8 mouse cellular contexts compared by ENCODE assay signal in the genomic region with DNA sequence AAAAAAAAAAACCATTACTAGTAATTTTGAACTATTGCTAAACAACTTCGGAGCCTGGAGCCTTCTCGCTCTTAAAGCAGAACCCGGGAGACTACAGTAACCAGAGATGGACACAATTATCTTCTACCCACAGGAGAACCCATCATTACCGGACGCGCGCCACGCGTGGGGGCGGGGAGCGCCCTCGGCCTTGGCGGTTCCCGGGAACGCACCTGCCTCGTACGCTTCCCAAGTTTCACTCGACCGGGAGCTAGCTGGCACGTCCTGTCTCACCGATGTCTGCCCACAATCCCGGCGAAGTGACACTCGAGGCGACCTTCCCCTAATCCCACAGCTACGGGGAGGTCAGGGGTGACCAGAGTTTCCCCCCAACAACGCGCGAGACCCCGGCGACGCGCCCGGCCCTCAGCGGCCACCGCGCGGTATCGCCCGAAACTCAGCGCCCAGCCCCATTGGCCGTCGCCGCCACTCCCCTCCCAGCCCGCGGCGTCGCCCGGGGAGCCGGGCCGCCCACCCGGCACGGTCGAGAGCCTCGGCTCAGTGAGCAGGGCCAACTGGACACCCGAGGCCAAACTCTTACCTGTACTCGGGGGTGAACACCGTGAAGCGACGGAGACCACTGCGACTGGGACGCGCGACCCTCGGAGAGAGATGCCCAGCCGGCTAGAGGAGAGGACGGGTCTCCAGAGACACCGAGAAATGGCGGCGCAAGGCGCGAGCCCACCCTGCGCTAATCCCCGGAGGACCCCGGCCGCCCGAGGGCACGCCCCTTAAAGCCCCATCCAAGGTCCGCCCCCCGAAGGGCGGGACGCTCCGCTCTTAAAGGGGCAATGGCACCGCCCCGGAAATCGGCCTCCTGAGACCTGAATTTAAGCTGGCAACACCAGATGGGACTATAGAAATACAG. TPM values are rescaled to one million over a fixed set of nuclear protein-coding genes. Genes with fewer than 3 reads are reported as not detected.
DNase-seq lines count a peak whose midpoint lies in the region; ATAC-seq lines count a peak whose summit lies in the region.

A gene (minus strand): TSS at position 796 of the 907 bp plus-strand sequence.

- ATAC-seq in intestine, embryonic 16.5 days = peak; percentile 96

- peak within 1 kb of the TSS; percentile 77 for H3K4me2 ChIP-seq in intestine, embryonic 16.5 days (ENCODE audit: low read depth, low read length)

- WGBS in intestine, embryonic 16.5 days = under 1% methylated on average over 84 of the region's 86 CpGs
- WGBS in midbrain, embryonic 10.5 days = under 1% methylated on average over 86 of the region's 86 CpGs

- H3K27ac ChIP-seq in intestine, embryonic 16.5 days (ENCODE audit: low read length) = peak within 1 kb of the TSS; percentile 94
- peak within 1 kb of the TSS; percentile 97 for H3K27ac ChIP-seq in midbrain, embryonic 10.5 days (replicated peaks)

- H3K9me3 ChIP-seq in intestine, embryonic 16.5 days (ENCODE audit: control insufficient read depth, low read length) = no peaks in the 10 kb centered on the region
- H3K9me3 ChIP-seq in midbrain, embryonic 10.5 days (replicated peaks) = no peaks in the 10 kb centered on the region

- 0 out of 2 replicates have a peak, but pooled peaks cover 2% of the 10 kb centered on the region for H3K4me1 ChIP-seq in intestine, embryonic 16.5 days (ENCODE audit: control insufficient read depth, insufficient read depth, low read length)
- H3K4me1 ChIP-seq in midbrain, embryonic 10.5 days = peaks cover 27% of the 10 kb centered on the region

- peak within 1 kb of the TSS; percentile 74 for H3K4me3 ChIP-seq in intestine, embryonic 16.5 days (ENCODE audit: low read length)
- H3K4me3 ChIP-seq in midbrain, embryonic 10.5 days = peak within 1 kb of the TSS; percentile 77

- no peaks in the 10 kb centered on the region for H3K27me3 ChIP-seq in intestine, embryonic 16.5 days (replicated peaks; ENCODE audit: control insufficient read depth, insufficient read depth, low read length)
- H3K27me3 ChIP-seq in midbrain, embryonic 10.5 days (ENCODE audit: low read depth, poor library complexity, severe bottlenecking) = no peaks in the 10 kb centered on the region

- intact Hi-C loops in left cerebral cortex, postnatal 36 days (cut with DNase I) = loop anchor here (10.0 kb wide), 1 partner anchor 194 kb away; no protein-coding TSS in a partner anchor

- peak within 1 kb of the TSS; percentile 84 for H3K9ac ChIP-seq in intestine, embryonic 16.5 days (ENCODE audit: low read depth, low read length)

- H3K36me3 ChIP-seq in intestine, embryonic 16.5 days (ENCODE audit: control insufficient read depth, insufficient read depth, low read length) = no peaks in the 10 kb centered on the region
- 0 out of 2 replicates have a peak, but pooled peaks cover 4% of the 10 kb centered on the region for H3K36me3 ChIP-seq in midbrain, embryonic 10.5 days

- DNase-seq in adrenal gland, postnatal 10 days = peak; percentile 91
- DNase-seq in embryo, embryonic 9.5 days (ENCODE audit: extremely low spot score) = peak; percentile 93
- DNase-seq in gonadal fat pad, adult 2 months (ENCODE audit: low read depth) = no peak
- DNase-seq in left cerebral cortex, postnatal 36 days (ENCODE audit: low spot score in 2 of 2) = peak; percentile 63 to 67
- DNase-seq in midbrain, embryonic 10.5 days (ENCODE audit: low spot score) = peak; percentile 93
- peak; percentile 77 for DNase-seq in right cerebral cortex, postnatal 4 days
- peak; percentile 91 for DNase-seq in yolk sac, embryonic 10.5 days (ENCODE audit: low spot score)

RNA-seq across cellular contexts. Expression of the gene that starts here (rescaled TPM):
- 10 to 100 TPM; 10.4 to 11.0 TPM for total RNA-seq in adrenal gland, postnatal 10 days (2021)
- 14.5 and 16.4 TPM in 2 replicates for polyA plus RNA-seq in gonadal fat pad, adult 2 months (2012; rRNA removed)
- 36.3 and 36.9 TPM in 2 replicates for polyA plus RNA-seq in intestine, embryonic 16.5 days (2015; fragmentation: Nextera tagmentation; extraction: Ambion mirVana)
- total RNA-seq in left cerebral cortex, postnatal 36 days (2021) = 1 to 10 TPM; 5.6 to 6.3 TPM
- 58.9 and 60.2 TPM in 2 replicates for polyA plus RNA-seq in midbrain, embryonic 10.5 days (2016; fragmentation: Nextera tagmentation; extraction: Ambion mirVana)
